Mouse (Mus musculus): ENCODE measurements around the gene Srsy.
"Not testable (repeated sequence)": the region's sequence is repeated elsewhere in the genome, so short reads cannot be mapped to it uniquely, and the experiment has no call there.

Gene Srsy

DNA sequence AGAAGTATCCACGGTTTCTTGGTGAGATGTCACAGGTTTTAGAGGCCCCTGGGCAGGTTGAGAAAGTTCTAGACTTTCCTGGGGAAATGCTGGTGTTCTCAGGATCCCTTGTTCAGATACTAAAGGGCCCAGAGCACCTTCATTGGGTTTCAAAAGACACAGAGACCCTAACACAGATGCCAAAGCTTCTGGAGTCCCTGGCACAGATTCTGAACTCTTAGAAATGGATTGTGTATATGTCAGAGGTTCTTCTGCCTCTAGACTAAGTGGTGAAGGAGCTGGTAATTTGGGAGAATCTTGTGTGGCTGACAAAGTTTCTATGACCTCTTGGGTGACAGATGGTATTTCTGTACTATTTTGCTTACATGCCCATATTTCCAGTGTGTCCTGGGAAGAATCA, at the start of gene Srsy:
Srsy (minus strand) TSS at position 101 of the 400 bp plus-strand sequence.
- not testable (repeated sequence) for DNase-seq (ENCODE audit: low read depth, low spot score)
